Mouse (Mus musculus): ENCODE measurements around the gene Iglon5.

Iglon5 gene

DNA sequence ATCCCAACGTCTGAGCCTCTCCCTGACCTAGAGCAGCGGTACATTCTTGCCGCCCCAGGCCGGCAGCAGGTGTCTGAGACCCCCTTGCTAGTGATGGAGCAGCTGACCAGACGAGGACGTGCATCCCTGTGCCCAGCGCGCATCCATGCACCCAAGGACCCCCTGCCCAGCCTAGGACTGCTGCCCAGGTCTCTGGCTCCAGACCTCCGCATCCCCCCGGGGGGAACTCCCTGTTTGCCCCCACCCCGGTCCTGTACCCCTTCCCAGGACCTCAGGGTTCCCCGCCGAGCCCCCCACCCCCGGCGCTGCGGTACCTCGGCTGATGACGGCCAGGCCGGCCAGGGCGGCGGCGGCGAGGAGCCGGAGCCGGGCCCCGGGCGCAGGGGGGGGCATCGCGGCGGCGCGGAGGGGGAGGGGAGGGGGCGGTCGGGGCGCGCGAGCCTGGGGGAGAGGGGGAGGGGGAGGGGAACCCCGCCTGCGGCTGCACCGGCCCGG, at the start of gene Iglon5:
Gene Iglon5 (minus strand): TSS at position 445 of the 495 bp plus-strand sequence.
- no peak for DNase-seq (ENCODE audit: low spot score)

DNA sequence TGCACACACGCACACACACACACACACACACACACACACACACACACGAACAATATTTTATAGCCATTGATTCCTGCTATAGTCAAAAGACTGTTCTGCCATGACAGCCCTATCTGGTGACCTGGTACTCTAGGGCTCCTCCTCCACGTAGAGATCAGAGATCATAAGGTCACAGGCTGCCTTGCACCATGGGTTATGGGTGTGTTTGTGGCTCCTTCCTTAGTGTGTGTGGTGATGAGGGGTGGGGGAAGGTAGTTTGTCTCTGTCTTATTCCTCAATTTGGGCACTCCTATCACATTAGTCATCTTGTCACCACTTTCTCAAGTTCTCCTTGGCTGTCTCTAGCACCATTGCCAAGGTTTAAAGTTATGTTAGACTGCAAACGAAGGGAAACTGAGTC, 48.6 kb upstream of the Iglon5 start:
- no peak for DNase-seq (ENCODE audit: low spot score)

- no peak for DNase-seq (ENCODE audit: low spot score)
Observed at GRCm38 (mm10) chr7:43532936-43533505, 43.1 kb upstream of the Iglon5 start.

DNA sequence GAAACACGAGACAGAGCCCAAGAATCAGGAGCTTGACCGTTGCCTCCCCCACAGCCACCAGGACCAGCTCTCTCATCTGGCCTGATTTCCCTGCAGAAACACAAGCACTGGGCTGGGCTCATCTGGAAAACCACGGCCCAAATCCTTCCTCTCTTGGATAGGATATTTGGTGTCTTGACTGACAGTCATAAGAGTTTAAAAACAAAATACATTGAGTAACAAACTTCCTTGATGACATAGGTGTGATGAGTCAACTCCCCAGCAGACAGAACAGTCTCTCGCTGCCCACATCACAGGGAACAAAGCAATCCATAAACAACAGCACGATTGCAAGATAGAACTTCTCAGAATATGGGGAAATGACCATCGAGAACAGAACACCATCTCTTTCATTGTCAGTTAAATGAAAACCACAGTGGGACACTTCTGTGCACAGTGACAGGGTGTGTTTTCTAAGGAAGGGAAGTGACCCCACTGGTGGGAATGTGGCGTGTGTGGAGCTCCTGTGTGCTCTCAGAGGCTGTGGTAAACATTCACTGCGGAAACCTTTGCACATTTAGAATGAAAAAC, 40.4 kb upstream of the Iglon5 start:
- DNase-seq (ENCODE audit: low spot score) = no peak

DNA sequence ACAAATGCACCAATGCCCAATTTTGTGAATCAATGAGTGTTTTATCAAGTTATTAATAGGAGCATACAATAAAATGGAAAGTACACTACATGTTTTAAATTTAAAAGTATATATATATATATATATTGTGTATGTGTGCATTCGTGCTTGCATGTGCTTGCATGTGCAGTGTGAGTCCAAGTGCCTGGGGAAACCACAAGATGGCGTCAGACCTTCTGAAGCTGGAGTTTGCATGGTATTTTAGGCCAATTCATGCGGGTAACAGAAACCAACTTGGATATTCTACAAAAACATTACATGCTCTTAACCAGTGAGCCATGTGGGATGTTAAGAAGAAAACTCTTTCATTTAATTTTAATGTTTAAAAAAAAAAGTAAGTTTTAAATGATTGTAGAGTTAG, 35.4 kb upstream of the Iglon5 start:
- DNase-seq (ENCODE audit: low spot score) = no peak

DNA sequence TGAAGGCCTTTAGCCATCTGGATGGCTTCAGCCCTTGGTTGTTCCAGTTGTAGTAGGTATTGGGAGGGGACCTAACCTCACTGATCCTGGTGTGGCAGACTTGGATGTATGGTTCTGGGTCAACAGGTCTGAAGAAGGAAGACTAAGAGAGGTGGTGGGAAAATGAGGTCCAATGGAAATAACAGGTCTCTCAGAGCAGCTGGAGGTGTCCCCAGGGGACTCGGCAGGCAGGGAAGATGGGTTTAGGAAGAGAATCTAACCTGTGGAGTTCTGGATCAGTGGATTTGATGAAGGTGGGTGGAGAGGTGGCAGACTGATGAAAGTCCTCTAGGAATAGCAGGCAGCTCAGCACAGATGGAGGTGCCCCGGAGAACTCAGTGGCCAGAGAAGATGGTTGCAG, 32.9 kb upstream of the Iglon5 start:
- DNase-seq (ENCODE audit: low spot score) = no peak

- DNase-seq (ENCODE audit: low spot score) = no peak
Observed at GRCm38 (mm10) chr7:43518341-43518740, 28.5 kb upstream of the Iglon5 start.

- DNase-seq (ENCODE audit: low spot score) = no peak
Observed at GRCm38 (mm10) chr7:43515076-43515475, 25.2 kb upstream of the Iglon5 start.

GRCm38 (mm10) chr7:43512519-43512918, 22.6 kb upstream of the Iglon5 start:
- no peak for DNase-seq (ENCODE audit: low spot score)

DNA sequence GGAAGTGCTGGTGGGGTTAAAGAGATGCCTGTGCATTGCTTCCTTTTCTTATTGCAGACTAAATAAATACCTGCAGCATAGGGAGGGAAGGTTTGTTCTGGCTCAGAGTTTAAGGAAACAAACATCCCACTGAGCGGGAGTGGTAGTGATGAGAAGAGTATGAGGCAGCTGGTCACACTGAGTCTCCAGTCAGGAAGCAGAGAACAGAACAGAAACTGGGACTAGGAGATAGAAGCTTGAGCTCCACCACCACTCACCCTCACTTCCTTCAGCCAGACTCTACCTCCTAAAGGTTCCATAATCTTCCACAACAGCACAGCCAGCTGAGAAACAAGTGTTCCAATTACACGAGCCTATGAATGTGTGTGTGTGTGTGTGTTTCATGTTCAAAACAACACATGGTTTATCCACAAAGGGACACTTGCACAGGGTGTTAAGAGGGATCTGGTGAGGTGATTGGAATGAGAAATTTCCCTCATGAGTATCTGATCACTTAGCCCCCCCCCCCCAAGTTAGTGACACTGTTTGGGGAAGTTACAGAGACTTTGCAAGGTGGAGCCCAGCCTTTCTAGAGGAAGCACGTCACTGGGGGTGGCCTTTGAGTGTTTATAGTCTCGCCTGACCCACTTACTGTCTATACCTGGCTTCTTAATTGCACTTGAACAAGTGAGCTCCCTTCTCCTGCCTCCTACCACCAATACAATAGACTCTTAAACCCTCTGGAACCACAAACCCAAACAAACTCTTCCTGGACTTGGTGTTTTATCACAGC, 22.0 kb upstream of the Iglon5 start:
- no peak for DNase-seq (ENCODE audit: low spot score)

GRCm38 (mm10) chr7:43495343-43496021, 5.6 kb upstream of the Iglon5 start:
- peak; percentile 25 for DNase-seq (ENCODE audit: low spot score)

- DNase-seq (ENCODE audit: low spot score) = no peak
Observed at GRCm38 (mm10) chr7:43490861-43491260, 986 bp upstream of the Iglon5 start.

- DNase-seq (ENCODE audit: low spot score) = peak; percentile 37
Observed at GRCm38 (mm10) chr7:43490182-43490584, 308 bp upstream of the Iglon5 start.

DNA sequence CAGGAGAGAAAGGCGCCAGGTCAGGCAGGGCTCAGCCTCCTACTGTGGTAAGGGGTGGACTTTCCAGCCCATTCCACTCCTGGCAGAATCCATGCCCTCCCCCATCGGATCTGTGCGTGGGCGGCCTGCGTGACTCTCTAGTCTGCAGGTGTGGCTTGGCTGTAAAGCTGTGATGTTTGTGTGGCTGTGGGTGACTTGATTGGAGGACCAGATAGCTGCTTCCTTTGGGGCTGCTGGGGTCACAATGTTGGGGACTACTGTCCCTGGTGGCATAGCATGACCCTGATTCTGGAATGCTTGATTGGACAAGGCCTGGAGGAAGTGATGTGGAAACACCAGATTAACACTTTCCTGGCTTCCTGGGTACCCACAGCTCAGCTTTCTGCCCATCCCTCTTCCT, 1.2 kb downstream of the Iglon5 start:
- no peak for DNase-seq (ENCODE audit: low spot score)

DNA sequence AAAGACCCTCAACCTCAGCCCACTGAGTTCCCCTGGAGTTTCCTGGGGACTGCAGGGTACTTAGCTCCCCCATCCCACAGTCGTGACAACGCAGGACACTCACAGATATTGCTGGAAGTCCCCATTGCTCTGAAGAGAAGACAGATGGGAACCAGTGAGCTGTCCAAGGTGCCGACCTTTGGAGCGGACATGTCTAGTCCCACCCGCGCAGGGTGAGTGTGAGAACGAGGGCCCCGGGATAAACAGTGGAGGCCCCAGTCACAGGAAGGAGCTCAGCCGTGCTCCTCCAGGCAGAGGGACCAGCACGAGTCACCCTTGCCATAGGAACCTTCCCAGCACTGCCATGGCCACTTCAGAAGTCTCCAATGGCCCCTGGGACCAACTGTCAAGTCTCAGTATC, 6.6 kb downstream of the Iglon5 start:
- DNase-seq (ENCODE audit: low spot score) = no peak

DNA sequence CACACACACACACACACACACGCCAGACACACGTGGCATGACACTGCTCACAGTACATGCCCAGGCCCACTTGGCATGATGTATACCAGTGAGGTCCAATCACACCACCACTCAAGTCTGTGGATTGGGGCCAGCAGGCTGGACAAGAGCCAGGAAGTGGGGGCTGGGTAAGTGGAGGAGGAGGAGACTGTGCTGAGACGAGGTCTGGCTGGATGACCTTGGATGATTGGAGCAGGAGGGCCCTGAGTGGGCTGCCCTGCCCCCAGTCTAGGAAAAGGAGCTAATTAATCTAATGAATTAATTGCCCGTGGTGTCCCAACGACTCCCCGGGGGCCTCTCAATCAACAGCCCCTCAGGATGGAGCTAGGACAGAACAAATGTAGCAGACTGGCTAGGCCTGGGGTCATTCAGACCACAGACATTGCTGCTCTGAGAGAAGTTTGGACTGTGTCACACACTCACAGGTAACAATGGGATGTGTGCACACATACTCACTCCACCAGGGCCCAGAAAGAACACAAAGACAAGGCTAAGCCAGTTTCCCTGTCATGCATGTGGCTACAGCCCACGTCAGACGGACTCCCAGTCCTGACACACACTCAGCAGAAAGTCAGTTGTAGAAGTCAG, 7.7 kb downstream of the Iglon5 start:
- no peak for DNase-seq (ENCODE audit: low spot score)

- DNase-seq (ENCODE audit: low spot score) = no peak
Observed at GRCm38 (mm10) chr7:43481191-43481590, 8.7 kb downstream of the Iglon5 start.

DNA sequence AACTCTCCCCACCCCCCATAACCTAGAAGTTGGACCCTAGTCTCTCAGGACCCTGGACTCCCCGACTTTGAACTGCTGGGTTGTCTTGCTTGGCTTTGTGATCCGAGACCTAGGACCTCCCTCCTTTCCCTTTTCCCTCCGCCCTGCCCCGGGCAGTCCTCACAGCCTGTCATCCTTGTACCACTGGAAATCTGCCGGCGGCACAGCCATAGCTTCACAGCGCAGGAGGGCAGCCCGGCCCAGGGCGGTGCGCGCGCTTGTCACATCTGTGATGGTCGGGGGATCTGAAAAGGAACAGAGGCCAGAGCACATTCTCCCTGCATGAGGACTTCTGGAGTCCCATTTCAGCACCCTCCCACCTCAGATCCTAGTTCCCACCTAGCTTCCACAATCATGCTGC, 13.5 kb downstream of the Iglon5 start:
- DNase-seq (ENCODE audit: low spot score) = no peak

GRCm38 (mm10) chr7:43475706-43476105, 14.2 kb downstream of the Iglon5 start:
- no peak for DNase-seq (ENCODE audit: low spot score)

GRCm38 (mm10) chr7:43470373-43470772, 19.5 kb downstream of the Iglon5 start:
- DNase-seq (ENCODE audit: low spot score) = no peak

GRCm38 (mm10) chr7:43466099-43466694, 23.7 kb downstream of the Iglon5 start:
- peak; percentile 67 for DNase-seq (ENCODE audit: low spot score)

All from testis, postnatal 14 days (tissue).